Mouse (Mus musculus) CH12F3 (cell line): ENCODE data around the gene Spp2.

Experiments used
- in situ Hi-C: fragments of 300-500 bp; cut with MboI; formaldehyde crosslinking; loops from 2 replicates; pipeline ENCODE4 v1.14.3; 2020; ENCODE audit warnings: low sequenced_read_pairs

Spp2 gene

DNA sequence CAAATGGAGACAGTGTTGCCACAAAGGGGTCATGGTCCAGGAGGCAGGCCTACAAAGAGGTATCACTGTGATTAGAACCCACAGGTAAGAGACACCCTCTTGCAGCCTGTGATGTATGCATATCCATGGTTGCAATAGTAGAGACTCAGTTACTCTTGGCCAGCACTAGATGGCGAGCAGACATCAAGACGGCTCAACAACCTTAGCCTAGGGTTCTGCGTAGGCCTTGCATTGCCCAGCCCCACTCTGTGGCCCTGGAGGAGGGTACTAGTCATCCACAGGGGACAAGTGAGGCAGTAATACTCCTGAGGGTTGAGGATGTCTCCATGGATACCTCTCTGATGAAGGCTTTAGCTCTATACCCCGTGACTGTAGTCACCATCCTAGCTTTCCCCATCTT lies 59.0 kb downstream of the Spp2 start:
- in situ Hi-C loops, result no loop called here

DNA sequence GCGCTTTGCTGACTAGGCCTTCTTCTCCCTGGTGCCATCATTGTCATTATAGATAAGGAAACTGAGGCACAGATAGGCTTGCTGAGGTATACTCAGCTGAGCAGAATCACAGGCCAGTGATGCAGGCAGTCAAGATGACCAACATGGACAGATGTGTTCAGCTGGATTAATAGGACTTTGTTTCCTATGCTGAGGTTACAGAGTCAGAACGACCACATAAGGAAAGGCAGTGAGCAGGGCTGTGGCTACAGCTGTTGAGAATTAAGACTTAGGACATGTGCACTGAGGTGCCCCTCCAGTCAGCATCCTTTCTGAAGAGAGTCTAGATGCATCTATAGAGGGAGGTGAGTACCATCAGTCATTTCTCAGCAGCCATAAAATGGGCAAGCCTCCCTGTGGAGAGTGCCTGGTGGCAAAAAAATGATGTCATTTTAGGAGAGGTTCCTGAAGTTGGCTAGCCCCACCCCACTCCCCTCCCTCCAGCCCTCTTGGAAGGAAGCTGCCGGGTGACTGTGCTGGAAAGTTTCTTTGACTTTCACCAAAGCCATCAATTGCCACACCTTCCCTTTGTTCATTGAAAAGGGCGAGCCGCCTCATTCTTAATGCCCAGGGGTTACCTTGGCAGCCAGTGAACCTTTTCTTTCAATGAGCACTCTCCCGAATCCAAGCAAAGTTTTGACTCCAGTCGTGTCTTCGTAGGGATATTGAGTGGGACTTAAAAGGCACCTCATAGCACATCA lies 59.7 kb downstream of the Spp2 start:
- in situ Hi-C loops, result no loop called here

DNA sequence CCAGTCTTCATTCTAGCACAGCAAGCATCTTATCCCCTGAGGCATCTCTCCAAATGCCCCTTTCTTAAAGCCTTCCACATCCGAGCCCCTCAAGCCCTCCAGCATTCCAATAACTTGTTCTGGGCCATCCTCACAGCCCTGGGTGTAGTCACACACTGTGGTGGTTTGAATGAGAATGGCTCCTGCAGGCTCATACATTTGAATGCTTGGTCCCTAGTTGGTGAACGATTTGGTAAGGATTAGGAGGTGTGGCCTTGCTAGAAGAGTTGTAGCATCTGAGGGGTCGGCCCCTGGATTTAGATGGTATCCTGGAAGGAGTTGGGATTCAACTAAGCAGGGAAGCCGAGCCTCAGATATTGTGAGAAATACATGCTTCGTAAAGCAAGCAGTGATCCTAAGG lies 61.1 kb downstream of the Spp2 start:
- in situ Hi-C loops, result no loop called here

DNA sequence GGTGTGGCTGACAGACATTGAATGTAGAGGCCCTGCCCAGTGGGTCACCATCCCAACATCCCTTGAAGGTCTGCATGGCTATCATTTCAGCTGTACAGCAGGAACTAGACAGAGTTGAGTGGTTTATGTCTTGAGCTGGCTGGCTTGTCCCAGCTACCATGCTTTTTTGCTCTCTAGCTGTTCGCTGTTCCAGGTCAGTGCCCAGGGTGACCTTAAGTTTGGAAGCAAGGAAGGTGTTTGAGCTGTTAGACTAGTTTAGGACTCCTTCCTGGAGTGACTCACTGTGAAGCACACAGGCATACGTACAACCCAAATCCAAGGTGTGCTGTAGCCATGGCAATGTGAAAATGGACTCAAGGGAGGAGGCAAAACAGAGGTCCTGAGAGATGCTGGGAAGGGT lies 61.6 kb downstream of the Spp2 start:
- in situ Hi-C loops, result no loop called here

DNA sequence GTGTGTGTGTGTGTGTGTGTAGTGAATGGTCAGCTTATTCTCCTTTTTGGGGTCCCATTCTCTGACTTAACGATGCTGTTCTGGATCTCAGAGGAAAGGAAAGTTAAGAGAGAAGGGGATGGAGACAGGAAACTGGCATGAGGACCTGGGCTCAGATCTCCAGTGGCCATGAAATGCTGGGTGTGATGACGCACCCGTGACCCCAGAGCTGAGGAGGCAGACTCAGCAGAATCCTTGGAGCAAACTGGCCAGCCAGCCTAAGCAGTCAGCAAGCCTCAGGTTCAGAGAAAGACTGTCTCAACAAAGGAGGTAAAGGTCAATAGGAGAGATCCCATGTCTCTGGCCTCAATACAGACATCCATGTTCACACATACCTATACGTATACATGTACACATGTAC lies 63.0 kb downstream of the Spp2 start:
- in situ Hi-C loops, result no loop called here

DNA sequence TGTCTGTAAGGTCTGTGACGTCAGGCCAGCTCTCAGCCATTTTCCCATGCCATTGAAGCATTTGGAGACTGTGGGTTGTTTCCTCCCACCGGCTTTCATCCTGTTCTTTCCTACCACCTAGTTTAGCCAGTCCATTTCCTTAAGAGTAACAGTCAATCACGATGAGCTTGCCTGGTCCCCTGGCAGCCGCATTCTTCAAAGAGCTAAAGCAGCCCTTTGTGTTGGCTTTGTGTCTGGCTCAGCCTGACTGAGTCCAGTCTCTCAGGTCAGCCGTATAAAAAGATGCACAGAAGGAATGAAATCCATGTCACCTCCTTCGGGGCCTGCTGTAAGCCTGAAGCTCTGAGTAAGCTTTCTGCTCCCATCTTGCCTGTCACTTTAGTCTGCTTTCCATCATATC lies 65.5 kb downstream of the Spp2 start:
- in situ Hi-C loops, result no loop called here

DNA sequence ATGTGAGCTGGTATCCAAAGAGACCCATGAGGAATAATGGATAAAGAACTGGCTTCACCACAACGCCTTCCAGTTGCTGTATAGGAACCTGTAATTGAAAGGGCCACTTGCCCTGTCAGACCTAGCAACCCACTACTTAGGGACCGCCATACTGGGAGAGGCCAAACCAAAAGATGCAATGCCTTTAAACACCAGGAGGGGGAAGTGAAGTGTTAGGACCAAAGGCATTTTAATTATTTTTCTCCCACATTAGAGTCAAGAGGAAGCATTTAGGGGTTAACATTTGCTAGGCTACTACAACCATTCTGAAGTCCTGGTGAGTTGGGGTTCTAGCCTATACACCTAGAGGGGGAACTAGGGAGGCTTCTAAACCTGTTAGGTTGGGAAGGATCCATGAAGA lies 67.1 kb downstream of the Spp2 start:
- in situ Hi-C loops, result no loop called here

DNA sequence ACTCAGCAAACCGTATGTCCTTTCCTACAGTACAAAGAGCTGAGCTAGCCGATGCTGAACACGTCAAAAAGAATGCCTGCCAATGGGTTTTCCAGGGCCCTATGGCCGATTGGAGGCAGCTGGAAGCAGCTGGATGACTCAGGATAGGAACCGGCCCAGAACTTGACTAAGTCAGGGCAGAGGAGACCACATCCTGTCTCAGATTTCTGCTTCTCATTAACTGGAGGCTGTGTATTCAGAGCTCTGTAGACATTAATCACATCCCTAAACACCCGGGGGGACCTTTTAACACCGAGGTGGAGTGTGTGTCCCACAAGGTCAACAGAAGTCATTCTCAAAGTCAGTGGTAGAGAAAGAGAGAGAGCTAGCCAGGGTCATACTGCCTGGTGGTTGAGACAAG lies 67.8 kb downstream of the Spp2 start:
- in situ Hi-C loops, result no loop called here

DNA sequence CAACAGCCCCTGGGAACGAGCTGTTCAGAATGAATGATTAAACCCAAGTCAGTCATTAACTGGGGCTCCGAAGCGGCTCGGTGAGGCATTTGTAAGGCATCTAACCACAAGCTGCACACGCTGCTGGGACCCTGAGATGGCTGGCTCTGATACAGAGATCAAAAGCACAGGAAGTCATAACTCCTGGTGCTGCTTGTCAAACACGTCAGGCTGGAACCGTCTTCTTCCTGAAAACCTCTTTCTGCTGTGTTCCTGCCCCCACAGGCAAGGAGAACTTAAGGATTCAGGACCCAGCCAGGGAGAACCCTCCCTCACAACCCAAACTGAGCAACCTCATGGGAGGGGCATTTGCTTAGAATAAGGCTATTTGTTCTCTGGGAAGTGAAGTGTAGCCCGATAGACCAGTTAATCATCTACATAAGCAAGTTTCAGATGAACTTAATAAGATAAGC lies 68.8 kb downstream of the Spp2 start:
- in situ Hi-C loops, result no loop called here
